Mouse (Mus musculus) midbrain, postnatal 0 days (tissue): Measurements from ENCODE around the gene Gm39115. TPM values are rescaled to one million over a fixed set of nuclear protein-coding genes. Genes with fewer than 3 reads are reported as not detected.
"Not testable (repeated sequence)": the region's sequence is repeated elsewhere in the genome, so short reads cannot be mapped to it uniquely, and the experiment has no call there.

Experiments
- ATAC-seq: fragments of 200-750 bp; cut with Nextera tagmentation; 2 replicates; pipeline ENCODE4 v1.8.0; 2017; ENCODE audit warnings: moderate number of reproducible peaks, mild to moderate bottlenecking, moderate TSS enrichment, moderate library complexity; ENCODE audit not compliant: low FRiP score
- DNase-seq: peaks from one replicate; pipeline ENCODE4 v3.0.0-alpha.2; 2015; ENCODE audit warnings: low spot score
- H3K27ac ChIP-seq: fragments of 300-500 bp; sonication (generic); 2 replicates; pipeline ENCODE4 v1.5.1; 2014; ENCODE audit warnings: low read depth, mild to moderate bottlenecking, low read length, mixed read lengths
- H3K27me3 ChIP-seq: fragments of 300-500 bp; sonication (generic); 2 replicates; pipeline ENCODE4 v1.6.1; 2014; ENCODE audit warnings: low read length, control low read depth, mixed read lengths; ENCODE audit not compliant: insufficient read depth
- H3K36me3 ChIP-seq: fragments of 300-500 bp; sonication (generic); 2 replicates; pipeline ENCODE4 v1.6.1; 2014; ENCODE audit warnings: low read length, control low read depth, mixed read lengths; ENCODE audit not compliant: insufficient read depth
- H3K4me1 ChIP-seq: fragments of 300-500 bp; sonication (generic); 2 replicates; pipeline ENCODE4 v1.6.1; 2014; ENCODE audit warnings: mild to moderate bottlenecking, control low read depth, antibody characterized with exemption, low read length, mixed read lengths; ENCODE audit not compliant: insufficient read depth
- H3K4me2 ChIP-seq: fragments of 300-500 bp; sonication (generic); 2 replicates; pipeline ENCODE4 v1.6.1; 2014; ENCODE audit warnings: low read depth, mild to moderate bottlenecking, low read length, mixed read lengths; ENCODE audit not compliant: poor library complexity, severe bottlenecking
- H3K4me3 ChIP-seq: fragments of 300-500 bp; sonication (generic); 2 replicates; pipeline ENCODE4 v1.5.1; 2014; ENCODE audit warnings: low read depth, mild to moderate bottlenecking, low read length, moderate library complexity
- H3K9ac ChIP-seq: fragments of 300-500 bp; sonication (generic); replicated peaks from 2 replicates; pipeline ENCODE4 v1.6.1; 2014; ENCODE audit warnings: mild to moderate bottlenecking, low read length, moderate library complexity, mixed read lengths; ENCODE audit not compliant: poor library complexity, severe bottlenecking
- H3K9me3 ChIP-seq: fragments of 300-500 bp; sonication (generic); 2 replicates; pipeline ENCODE4 v1.6.1; 2016; ENCODE audit warnings: low read length, control low read depth
- CTCF ChIP-seq: IDR thresholded peaks from 2 replicates; pipeline ENCODE4 v1.5.1; 2016; ENCODE audit warnings: antibody characterized with exemption, mild to moderate bottlenecking
- WGBS: fragments of 180-500 bp; shearing (Covaris S2); extraction: QIAGEN DNeasy Blood & Tissue Kit; methylation state at CpG from one replicate; pipeline ENCODE4 v1.1.7; 2014; 5-methylcytosine and 5-hydroxymethylcytosine counted together
- polyA plus RNA-seq: library from polyadenylated mRNA; unstranded; fragments of >200 nt; fragmentation: Nextera tagmentation; extraction: Ambion mirVana; gene quantifications from 2 replicates; pipeline ENCODE4 v1.2.1, GENCODE M21; 2015
- total RNA-seq: library from RNA; depleted of rRNA; stranded (reverse); fragments of >200 nt; gene quantifications from 2 replicates; pipeline ENCODE4 v1.2.3, GENCODE M21; 2014; rRNA removed

The Gm39115 gene
- total RNA-seq (not detected in 2 replicates), polyA plus RNA-seq (not detected in 2 replicates)

GRCm38 (mm10) chr7:142135934-142136333, at the start of gene Gm39115:
Gene Gm39115, minus strand, starts transcription at chr7:142136034.
- not testable (repeated sequence) for H3K4me1 ChIP-seq, H3K9me3 ChIP-seq, H3K36me3 ChIP-seq, H3K27ac ChIP-seq, H3K27me3 ChIP-seq, H3K9ac ChIP-seq, H3K4me3 ChIP-seq, DNase-seq, ATAC-seq, H3K4me2 ChIP-seq
- WGBS = 43% methylated on average over 2 of the region's 2 CpGs

- ATAC-seq = no peak
- 75% methylated on average over 1 of the region's 1 CpGs for WGBS
- no peak for TF ChIP-seq CTCF
- no peak overlapping the region for H3K27ac ChIP-seq
- H3K27me3 ChIP-seq = no peaks in the 10 kb centered on the region
- H3K4me1 ChIP-seq = no peaks in the 10 kb centered on the region
- DNase-seq = peak; percentile 47
- H3K9ac ChIP-seq = no peak overlapping the region
- no peak overlapping the region for H3K4me2 ChIP-seq
- no peaks in the 10 kb centered on the region for H3K36me3 ChIP-seq
- H3K4me3 ChIP-seq = no peak overlapping the region
- H3K9me3 ChIP-seq = no peaks in the 10 kb centered on the region
Measured at GRCm38 (mm10) chr7:142181021-142181420, 45.2 kb upstream of the Gm39115 start.

GRCm38 (mm10) chr7:142178685-142179084, 42.9 kb upstream of the Gm39115 start:
- ATAC-seq = no peak
- no peaks in the 10 kb centered on the region for H3K4me1 ChIP-seq
- H3K4me3 ChIP-seq = no peak overlapping the region
- no peaks in the 10 kb centered on the region for H3K9me3 ChIP-seq
- H3K27me3 ChIP-seq = no peaks in the 10 kb centered on the region
- DNase-seq = no peak
- H3K36me3 ChIP-seq = no peaks in the 10 kb centered on the region
- no peak overlapping the region for H3K9ac ChIP-seq
- 64% methylated on average over 1 of the region's 1 CpGs for WGBS
- H3K4me2 ChIP-seq = no peak overlapping the region
- no peak overlapping the region for H3K27ac ChIP-seq
- no peak for TF ChIP-seq CTCF

GRCm38 (mm10) chr7:142175905-142176304, 40.1 kb upstream of the Gm39115 start, which contains the start of gene Krtap5-2:
Gene Krtap5-2, minus strand, starts transcription at chr7:142176005.
- not testable (repeated sequence) for H3K27ac ChIP-seq, H3K9ac ChIP-seq, H3K9me3 ChIP-seq

GRCm38 (mm10) chr7:142169836-142170235, 34.0 kb upstream of the Gm39115 start:
- peak; percentile 71 for DNase-seq
- Histone ChIP-seq H3K27ac (no peak overlapping the region), H3K4me3 (no peak overlapping the region), H3K4me1 (no peaks in the 10 kb centered on the region), H3K9me3 (no peaks in the 10 kb centered on the region), H3K9ac (no peak overlapping the region), H3K4me2 (no peak overlapping the region), H3K27me3 (no peaks in the 10 kb centered on the region), H3K36me3 (no peaks in the 10 kb centered on the region)
- peak; percentile 79 for TF ChIP-seq CTCF
- no peak for ATAC-seq
- WGBS = 49% methylated on average over 3 of the region's 3 CpGs

More at GRCm38 (mm10) chr7:142175905-142176304, 40.1 kb upstream of the Gm39115 start, which contains the start of gene Krtap5-2:
- not testable (repeated sequence) for DNase-seq, H3K36me3 ChIP-seq, H3K27me3 ChIP-seq, H3K4me1 ChIP-seq, H3K4me2 ChIP-seq, ATAC-seq, H3K4me3 ChIP-seq

- not testable (repeated sequence) for H3K27ac ChIP-seq, ATAC-seq, H3K9ac ChIP-seq, H3K9me3 ChIP-seq, DNase-seq, H3K4me2 ChIP-seq, H3K4me3 ChIP-seq, H3K4me1 ChIP-seq, H3K36me3 ChIP-seq, H3K27me3 ChIP-seq
Measured at GRCm38 (mm10) chr7:142165639-142166038, 29.8 kb upstream of the Gm39115 start, which contains the start of gene Gm4553. Gene Gm4553, minus strand, starts transcription at chr7:142165739.
